Mouse (Mus musculus) layer of hippocampus, adult 9-10 months (tissue): ENCODE measurements around the gene H2-T22.
"Not testable (repeated sequence)": the region's sequence is repeated elsewhere in the genome, so short reads cannot be mapped to it uniquely, and the experiment has no call there.

Experiments used
- DNase-seq: peaks from one replicate; pipeline ENCODE4 v3.0.0; 2022; ENCODE audit warnings: low spot score

H2-T22 gene

GRCm38 (mm10) chr17:36028879-36029619, 13.5 kb downstream of the H2-T22 start:
- no peak for DNase-seq

GRCm38 (mm10) chr17:36027663-36028062, 14.9 kb downstream of the H2-T22 start:
- no peak for DNase-seq

DNA sequence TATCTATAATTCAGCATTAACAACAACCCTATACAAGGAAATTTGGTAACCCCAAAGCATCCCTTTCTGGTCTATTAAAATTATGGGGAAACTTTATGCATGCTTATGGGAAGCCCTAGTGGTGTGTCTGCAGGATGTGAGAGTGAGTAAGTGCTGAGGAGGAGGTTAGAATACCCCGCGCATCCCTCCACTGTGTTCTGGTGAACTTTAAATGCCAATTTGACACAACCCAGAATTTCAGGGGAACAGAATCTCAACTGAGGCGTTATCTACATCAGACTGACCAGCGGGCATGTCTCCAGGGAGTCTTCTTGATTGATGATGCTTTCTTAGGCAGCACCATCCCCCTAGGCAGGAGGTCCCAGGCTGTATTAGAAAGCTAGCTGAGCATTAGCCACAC, 16.6 kb downstream of the H2-T22 start:
- no peak for DNase-seq

- no peak for DNase-seq
Measured at GRCm38 (mm10) chr17:36025197-36025596, 17.4 kb downstream of the H2-T22 start.

DNA sequence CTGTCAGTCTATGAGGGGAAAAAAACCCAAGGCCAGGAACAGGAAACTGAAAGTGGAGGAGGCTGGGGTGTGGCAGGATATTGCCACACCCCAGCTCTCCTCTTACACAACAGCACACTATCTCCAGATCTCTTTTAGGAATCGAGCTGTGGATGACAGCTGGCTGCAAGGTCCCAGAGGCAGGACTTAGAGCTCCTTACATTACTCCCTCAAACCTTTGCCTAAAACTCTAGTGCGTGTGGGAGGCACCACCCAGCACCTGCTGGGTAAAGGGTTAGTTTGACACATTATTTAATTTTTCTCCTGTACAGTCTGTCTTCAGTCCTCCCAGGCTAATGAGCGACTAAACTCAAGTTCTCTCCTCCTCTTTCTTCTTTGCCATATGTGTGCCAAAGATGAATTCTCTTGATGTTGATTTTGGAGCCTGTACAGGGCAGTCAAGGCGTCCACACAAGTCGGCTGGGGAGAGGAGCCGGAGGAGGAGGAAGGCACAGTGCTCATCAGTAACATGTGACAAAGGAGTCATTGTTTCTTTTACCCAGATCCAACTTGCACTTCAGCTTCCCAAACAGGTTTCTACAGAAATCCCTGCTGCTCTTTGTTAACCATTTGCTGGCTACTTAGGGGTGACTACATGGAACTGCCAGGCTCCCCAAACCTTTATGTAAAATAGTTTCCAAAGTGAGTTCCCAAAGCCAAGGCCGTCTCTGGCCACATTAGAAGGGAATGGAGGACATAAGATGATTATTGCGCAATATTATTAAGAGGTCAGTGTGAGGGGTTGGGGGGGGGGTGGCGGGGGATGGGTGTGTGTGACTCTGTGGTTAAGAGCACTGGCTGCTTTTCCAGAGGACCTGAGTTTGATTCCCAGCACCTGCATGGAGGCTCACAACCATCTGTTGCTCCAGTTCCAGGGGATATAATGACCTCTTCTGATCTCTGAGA, 18.6 kb downstream of the H2-T22 start:
- DNase-seq, result no peak

DNA sequence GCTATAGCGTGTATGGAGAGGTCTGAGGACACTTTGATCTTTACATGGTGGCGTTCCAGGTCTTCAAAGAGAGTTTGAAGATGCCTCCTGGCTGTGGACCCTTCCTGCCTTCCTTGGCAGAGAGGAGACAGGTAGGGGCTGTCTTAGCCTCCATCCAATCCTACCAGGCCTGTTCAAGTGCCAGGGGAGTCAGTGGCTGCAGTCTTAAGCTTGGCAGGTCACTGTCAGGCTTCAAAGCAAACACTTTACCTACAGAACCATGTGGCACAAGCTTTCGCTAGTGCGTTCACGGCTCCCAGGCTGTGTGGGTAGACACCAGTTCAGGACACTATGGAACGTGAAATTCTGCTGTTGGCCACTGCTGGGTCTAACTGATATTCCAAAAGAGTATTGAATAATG, 19.6 kb downstream of the H2-T22 start:
- DNase-seq, result no peak

GRCm38 (mm10) chr17:36022098-36022497, 20.4 kb downstream of the H2-T22 start:
- DNase-seq, result no peak

DNA sequence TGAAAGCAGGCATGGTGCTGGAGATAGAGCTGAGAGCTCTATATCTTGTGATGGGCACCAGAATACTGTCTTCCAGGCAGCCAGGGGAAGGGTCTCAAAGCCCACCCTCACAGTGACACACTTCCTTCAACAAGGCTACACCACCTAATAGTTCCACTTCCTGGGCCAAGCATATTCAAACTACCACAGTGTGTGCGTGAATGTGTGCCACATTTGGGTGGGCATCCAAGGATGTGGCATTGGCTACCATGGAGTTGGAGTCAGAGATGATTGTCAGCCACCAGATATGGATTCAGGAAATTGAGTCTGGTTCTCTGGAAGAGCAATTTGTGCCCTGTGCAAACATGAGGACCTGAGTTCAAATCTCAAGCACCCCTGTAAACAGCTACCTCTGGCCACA, 21.2 kb downstream of the H2-T22 start:
- DNase-seq, result no peak

DNA sequence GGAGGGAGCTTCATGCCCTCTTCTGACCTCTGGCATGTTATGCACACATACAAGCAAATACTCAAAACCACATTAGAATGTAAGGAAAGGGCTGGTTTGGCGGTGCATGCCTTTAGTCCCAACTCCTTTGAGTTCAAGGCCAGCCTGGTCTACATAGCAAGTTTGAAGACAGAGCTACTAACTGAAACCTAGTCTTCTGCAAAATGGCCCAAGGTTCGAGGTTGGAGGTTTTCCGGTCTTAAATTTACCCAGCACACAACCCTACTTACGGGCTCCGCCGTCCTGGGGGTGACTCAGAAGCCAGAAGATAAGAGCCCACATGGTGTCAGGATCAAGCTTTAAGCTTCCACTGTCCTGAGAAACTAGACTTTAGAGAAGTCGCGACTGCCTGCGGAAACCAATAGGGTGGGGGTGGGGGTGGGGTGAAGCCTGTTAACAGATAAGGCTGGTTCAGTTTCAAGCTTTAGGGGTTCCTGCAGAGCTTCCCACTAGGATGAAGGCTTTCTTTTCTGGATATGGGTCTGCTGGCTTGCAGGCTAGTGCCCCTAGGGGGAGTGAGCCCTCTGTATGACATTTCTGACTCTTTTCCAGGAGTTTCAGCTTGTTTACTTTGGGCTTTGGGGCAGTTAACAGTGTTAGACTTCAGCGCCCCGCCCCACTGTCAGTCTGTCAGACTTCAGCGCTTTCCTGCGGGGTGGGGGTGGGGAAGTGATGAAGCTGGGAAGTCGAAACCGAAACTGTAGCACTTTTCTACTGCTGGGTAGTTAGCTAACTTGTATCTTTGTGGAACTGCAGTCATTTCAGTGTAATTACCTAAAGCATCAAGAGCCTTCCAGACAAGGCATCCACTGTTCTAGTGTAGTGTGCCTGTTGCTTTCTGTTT, 22.1 kb downstream of the H2-T22 start, which contains the start of gene H2-T24:
H2-T24 (minus strand) TSS at position 370 of the 883 bp plus-strand sequence.
- DNase-seq, result no peak

DNA sequence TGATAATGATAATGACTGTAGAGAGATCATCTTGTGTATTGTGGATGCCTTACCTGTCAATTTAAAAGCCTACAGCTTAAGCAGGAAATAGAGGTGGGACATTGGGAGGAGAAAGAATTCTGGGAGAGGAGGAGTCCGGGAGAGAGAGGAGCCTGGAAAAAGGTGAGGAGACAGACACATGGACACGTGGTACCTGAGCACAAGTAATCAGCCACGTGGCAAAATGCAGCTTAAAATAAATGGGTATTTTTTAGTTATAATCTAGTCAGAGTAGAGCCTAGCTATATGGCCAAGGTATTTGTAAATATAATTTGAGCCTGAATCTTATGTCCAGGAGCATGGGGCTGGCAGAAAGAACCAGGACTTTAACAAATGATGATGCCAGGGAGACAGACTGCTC, 23.0 kb downstream of the H2-T22 start:
- DNase-seq, result no peak

GRCm38 (mm10) chr17:36018979-36019378, 23.6 kb downstream of the H2-T22 start:
- no peak for DNase-seq

- no peak for DNase-seq
Measured at GRCm38 (mm10) chr17:36017046-36017445, 25.5 kb downstream of the H2-T22 start.

- DNase-seq, result no peak
Measured at GRCm38 (mm10) chr17:36014977-36015376, 27.6 kb downstream of the H2-T22 start.

DNA sequence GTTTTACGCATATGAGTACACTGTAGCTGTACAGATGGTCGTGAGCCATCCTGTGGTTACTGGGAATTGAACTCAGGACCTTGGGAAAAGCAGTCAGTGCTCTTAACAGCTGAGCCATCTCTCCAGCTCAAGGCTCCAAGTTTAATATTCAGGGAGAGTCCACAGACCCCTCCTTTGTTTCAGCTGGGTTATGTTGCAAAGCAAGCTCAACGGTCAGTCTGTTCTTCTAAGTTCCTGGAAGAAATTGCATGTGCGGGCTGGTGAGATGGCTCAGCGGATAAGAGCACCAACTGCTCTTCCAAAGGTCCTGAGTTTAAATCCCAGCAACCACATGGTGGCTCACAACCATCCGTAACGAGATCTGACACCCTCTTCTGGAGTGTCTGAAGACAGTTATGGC, 38.1 kb downstream of the H2-T22 start:
- not testable (repeated sequence) for DNase-seq

DNA sequence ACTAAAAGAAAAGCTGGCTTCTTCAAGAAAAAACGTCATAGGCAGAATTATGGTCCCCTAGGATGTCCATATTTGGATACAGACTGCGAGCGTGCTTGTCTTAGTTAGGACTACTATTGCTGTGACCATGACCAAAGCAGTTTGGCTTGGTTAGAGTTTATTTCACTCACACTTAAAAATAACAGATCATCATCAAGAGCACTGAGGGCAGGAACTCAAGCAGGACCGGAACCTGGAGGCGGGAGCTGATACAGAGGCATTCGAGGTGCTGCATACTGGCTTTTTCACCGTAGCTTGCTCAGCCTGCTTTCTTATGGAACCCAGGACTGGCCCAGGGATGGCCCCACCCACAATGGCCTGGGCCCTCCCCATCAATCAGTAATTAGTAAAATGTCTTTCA, 39.2 kb downstream of the H2-T22 start:
- DNase-seq, result no peak

DNA sequence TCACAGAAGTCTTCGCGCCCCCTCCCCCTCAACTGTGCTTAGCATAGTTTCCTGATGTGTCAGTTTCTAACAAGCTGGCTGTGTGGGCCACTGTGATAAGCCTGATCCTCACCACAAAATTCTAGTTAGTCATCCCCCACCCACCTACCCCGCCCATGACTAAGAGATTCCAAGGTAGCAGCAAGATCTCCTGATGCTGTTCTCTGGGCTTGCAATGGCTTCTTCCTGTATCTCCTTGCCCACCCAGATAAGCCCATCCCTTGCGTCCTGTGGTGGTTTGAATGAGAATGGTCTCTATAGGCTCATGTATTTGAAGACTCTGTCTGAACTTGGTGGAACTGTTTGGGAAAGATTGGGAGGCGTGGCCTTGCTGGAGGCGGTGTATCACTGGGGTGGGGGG, 40.6 kb downstream of the H2-T22 start:
- DNase-seq, result no peak

- DNase-seq, result no peak
Measured at GRCm38 (mm10) chr17:36001121-36001897, 41.2 kb downstream of the H2-T22 start.

DNA sequence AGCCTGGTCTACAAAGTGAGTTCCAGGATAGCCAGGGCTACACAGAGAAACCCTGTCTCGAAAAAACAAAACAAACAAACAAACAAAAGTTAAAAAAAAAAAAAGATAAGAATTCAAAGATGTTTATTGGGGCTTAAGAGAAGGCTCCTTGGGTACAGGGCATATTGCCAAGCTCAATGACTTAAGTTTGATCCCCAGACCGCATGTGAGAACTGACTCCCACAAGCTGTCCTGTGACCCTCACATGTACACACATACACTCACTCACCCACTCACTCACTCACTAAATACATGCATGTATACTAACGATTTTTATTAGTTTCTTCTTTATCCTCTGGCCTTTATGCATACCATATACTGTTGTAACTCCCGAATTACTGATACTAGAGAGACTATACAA, 42.2 kb downstream of the H2-T22 start:
- no peak for DNase-seq

GRCm38 (mm10) chr17:35999356-35999755, 43.2 kb downstream of the H2-T22 start:
- DNase-seq, result no peak

DNA sequence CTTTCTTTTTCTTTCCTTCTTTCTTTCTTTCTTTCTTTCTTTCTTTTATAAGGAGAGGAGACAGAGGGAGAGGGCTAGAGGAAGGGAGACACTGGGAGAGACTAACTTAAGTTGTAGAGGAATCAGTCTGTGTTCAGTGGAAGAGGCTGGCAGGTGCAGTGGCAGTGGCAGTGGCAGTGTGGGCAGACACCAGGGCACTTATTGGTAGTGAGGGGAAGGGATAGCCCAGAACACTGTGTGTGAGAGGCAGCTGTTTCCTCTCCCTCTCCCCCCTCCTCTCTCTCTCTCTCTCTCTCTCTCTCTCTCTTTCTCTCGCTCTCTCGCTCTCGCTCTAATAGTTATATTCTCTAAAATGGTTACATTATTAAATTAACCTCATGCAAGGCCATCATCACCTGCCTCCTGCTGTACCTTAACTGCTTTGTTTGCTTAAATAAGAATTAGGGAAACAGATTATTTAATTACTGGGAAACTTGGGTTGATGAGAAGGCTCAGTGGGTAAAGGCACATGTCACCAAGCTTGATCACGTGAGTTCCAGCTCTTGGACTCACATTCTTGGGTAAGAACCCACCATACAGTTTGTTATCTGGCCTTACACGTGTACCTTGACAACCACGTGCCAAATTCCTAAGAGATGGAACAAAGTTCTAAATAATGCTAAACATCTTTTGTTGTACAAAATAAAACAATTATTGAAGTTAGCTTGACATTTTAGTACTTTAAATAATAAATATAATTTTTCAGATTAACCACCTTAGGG, 43.8 kb downstream of the H2-T22 start:
- DNase-seq, result no peak
